Mouse (Mus musculus) liver, postnatal 0 days (tissue): ENCODE measurements around the gene Bend4.

Source experiments
- CTCF ChIP-seq: sonication (generic); IDR thresholded peaks from 2 replicates; pipeline ENCODE4 v1.5.1; 2016; ENCODE audit warnings: antibody characterized with exemption, low read depth
- EP300 ChIP-seq: IDR thresholded peaks from 2 replicates; pipeline ENCODE4 v1.6.1; 2016; ENCODE audit warnings: antibody characterized with exemption, low read depth, mild to moderate bottlenecking

- TF ChIP-seq CTCF: no peak
- TF ChIP-seq EP300: no peak
Observed at GRCm38 (mm10) chr5:67444217-67445050, 16.3 kb upstream of the Bend4 start.
